Mouse (Mus musculus) midbrain, embryonic 15.5 days (tissue): ENCODE measurements around the gene Trpm2. TPM values are rescaled to one million over a fixed set of nuclear protein-coding genes. Genes with fewer than 3 reads are reported as not detected.
A peak's percentile ranks its signal among the peaks of the same experiment; 100 is the strongest.

Experiments
- ATAC-seq: fragments of 200-750 bp; cut with Nextera tagmentation; replicated peaks from 2 replicates; pipeline ENCODE4 v1.8.0; 2017; ENCODE audit warnings: moderate TSS enrichment
- H3K27ac ChIP-seq: fragments of 300-500 bp; sonication (generic); 2 replicates; pipeline ENCODE4 v1.5.1; 2015; ENCODE audit warnings: mild to moderate bottlenecking, inconsistent platforms
- H3K27me3 ChIP-seq: fragments of 300-500 bp; sonication (generic); replicated peaks from 2 replicates; pipeline ENCODE4 v1.6.1; 2015; ENCODE audit warnings: inconsistent platforms
- H3K36me3 ChIP-seq: fragments of 300-500 bp; sonication (generic); replicated peaks from 2 replicates; pipeline ENCODE4 v1.6.1; 2015; ENCODE audit warnings: inconsistent platforms
- H3K4me1 ChIP-seq: fragments of 300-500 bp; sonication (generic); 2 replicates; pipeline ENCODE4 v1.6.1; 2015; ENCODE audit warnings: inconsistent platforms
- H3K4me2 ChIP-seq: fragments of 300-500 bp; sonication (generic); 2 replicates; pipeline ENCODE4 v1.6.1; 2015; ENCODE audit warnings: inconsistent platforms, mild to moderate bottlenecking, moderate library complexity
- H3K4me3 ChIP-seq: fragments of 300-500 bp; sonication (generic); 2 replicates; pipeline ENCODE4 v1.5.1; 2015; ENCODE audit warnings: mild to moderate bottlenecking, inconsistent platforms
- H3K9ac ChIP-seq: fragments of 300-500 bp; sonication (generic); 2 replicates; pipeline ENCODE4 v1.6.1; 2015; ENCODE audit warnings: mild to moderate bottlenecking, inconsistent platforms
- H3K9me3 ChIP-seq: fragments of 300-500 bp; sonication (generic); 2 replicates; pipeline ENCODE4 v1.6.1; 2016; ENCODE audit warnings: inconsistent platforms
- WGBS: fragments of 180-500 bp; shearing (Covaris S2); methylation state at CpG from one replicate; pipeline ENCODE4 v1.1.7; 2015; ENCODE audit warnings: mixed read lengths; 5-methylcytosine and 5-hydroxymethylcytosine counted together
- polyA plus RNA-seq: library from polyadenylated mRNA; unstranded; fragments of >200 nt; fragmentation: Nextera tagmentation; extraction: Ambion mirVana; gene quantifications from 2 replicates; pipeline ENCODE4 v1.2.1, GENCODE M21; 2015

Trpm2 gene
- polyA plus RNA-seq, 1 experiment from 2014 or later, result 6.1 TPM

- Histone ChIP-seq H3K4me1 (peaks cover 13% of the 10 kb centered on the region; the same call in 1 of the 2 replicates), H3K27me3 (no peaks in the 10 kb centered on the region), H3K27ac (no peak overlapping the region), H3K9me3 (no peaks in the 10 kb centered on the region), H3K9ac (no peak overlapping the region), H3K4me3 (no peak overlapping the region), H3K4me2 (no peak overlapping the region), H3K36me3 (no peaks in the 10 kb centered on the region)
- 53% methylated on average over 5 of the region's 5 CpGs for WGBS
- 0 out of 2 replicates have a peak, but pooled peaks have one; percentile 11 for ATAC-seq
These were observed 74.8 kb downstream of the Trpm2 start for GRCm38 (mm10) chr10:77895562-77895961.

- no peak overlapping the region for H3K4me3 ChIP-seq
- H3K9me3 ChIP-seq, result no peaks in the 10 kb centered on the region; the same call in 1 of the 2 replicates
- H3K4me2 ChIP-seq, result no peak overlapping the region
- no peak overlapping the region for H3K9ac ChIP-seq
- peaks cover 5% of the 10 kb centered on the region; the same call in 1 of the 2 replicates for H3K4me1 ChIP-seq
- H3K27me3 ChIP-seq, result no peaks in the 10 kb centered on the region
- no peak for ATAC-seq
- no peaks in the 10 kb centered on the region for H3K36me3 ChIP-seq
- no peak overlapping the region for H3K27ac ChIP-seq
- WGBS, result 89% methylated on average over 8 of the region's 8 CpGs
These were observed 79.3 kb downstream of the Trpm2 start for GRCm38 (mm10) chr10:77890987-77891565.

- Histone ChIP-seq H3K9me3 (no peaks in the 10 kb centered on the region; the same call in 1 of the 2 replicates), H3K4me3 (no peak overlapping the region)
- 62% methylated on average over 12 of the region's 12 CpGs for WGBS
These were observed 84.2 kb downstream of the Trpm2 start for GRCm38 (mm10) chr10:77886007-77886747.

GRCm38 (mm10) chr10:77882553-77882952, 87.8 kb downstream of the Trpm2 start:
- no peaks in the 10 kb centered on the region for H3K27me3 ChIP-seq
- no peaks in the 10 kb centered on the region for H3K9me3 ChIP-seq
- no peak overlapping the region for H3K4me2 ChIP-seq
- H3K36me3 ChIP-seq, result no peaks in the 10 kb centered on the region
- no peak overlapping the region for H3K9ac ChIP-seq
- H3K4me3 ChIP-seq, result no peak overlapping the region
- WGBS, result 85% methylated on average over 5 of the region's 5 CpGs
- no peak overlapping the region for H3K27ac ChIP-seq
- no peaks in the 10 kb centered on the region for H3K4me1 ChIP-seq
- no peak for ATAC-seq

More at GRCm38 (mm10) chr10:77886007-77886747, 84.2 kb downstream of the Trpm2 start:
- no peaks in the 10 kb centered on the region for H3K36me3 ChIP-seq
- no peak overlapping the region for H3K27ac ChIP-seq
- no peak for ATAC-seq
- no peaks in the 10 kb centered on the region for H3K27me3 ChIP-seq
- H3K4me2 ChIP-seq, result no peak overlapping the region
- H3K9ac ChIP-seq, result no peak overlapping the region
- H3K4me1 ChIP-seq, result no peaks in the 10 kb centered on the region

- Histone ChIP-seq H3K4me2 (no peak overlapping the region), H3K4me1 (no peaks in the 10 kb centered on the region), H3K36me3 (no peaks in the 10 kb centered on the region), H3K9ac (no peak overlapping the region), H3K27ac (no peak overlapping the region), H3K9me3 (no peaks in the 10 kb centered on the region), H3K4me3 (no peak overlapping the region), H3K27me3 (no peaks in the 10 kb centered on the region)
- WGBS, result 88% methylated on average over 3 of the region's 3 CpGs
- no peak for ATAC-seq
These were observed 90.1 kb downstream of the Trpm2 start for GRCm38 (mm10) chr10:77880305-77880704.

GRCm38 (mm10) chr10:77878985-77879384, 91.4 kb downstream of the Trpm2 start:
- H3K36me3 ChIP-seq, result no peaks in the 10 kb centered on the region
- no peaks in the 10 kb centered on the region for H3K27me3 ChIP-seq
- ATAC-seq, result no peak
- H3K27ac ChIP-seq, result no peak overlapping the region
- no peak overlapping the region for H3K4me3 ChIP-seq
- no peak overlapping the region for H3K4me2 ChIP-seq
- 67% methylated on average over 6 of the region's 6 CpGs for WGBS
- H3K9me3 ChIP-seq, result no peaks in the 10 kb centered on the region
- no peak overlapping the region for H3K9ac ChIP-seq
- no peaks in the 10 kb centered on the region for H3K4me1 ChIP-seq

GRCm38 (mm10) chr10:77869651-77870050, 100.7 kb downstream of the Trpm2 start:
- H3K36me3 ChIP-seq, result no peaks in the 10 kb centered on the region
- no peaks in the 10 kb centered on the region for H3K27me3 ChIP-seq
- H3K9ac ChIP-seq, result no peak overlapping the region
- ATAC-seq, result no peak
- no peak overlapping the region for H3K27ac ChIP-seq
- no peaks in the 10 kb centered on the region for H3K4me1 ChIP-seq
- H3K9me3 ChIP-seq, result no peaks in the 10 kb centered on the region
- no peak overlapping the region for H3K4me3 ChIP-seq
- no peak overlapping the region for H3K4me2 ChIP-seq
- 86% methylated on average over 7 of the region's 7 CpGs for WGBS

GRCm38 (mm10) chr10:77867546-77867945, 102.8 kb downstream of the Trpm2 start:
- H3K36me3 ChIP-seq, result no peaks in the 10 kb centered on the region
- H3K4me2 ChIP-seq, result no peak overlapping the region
- H3K27ac ChIP-seq, result no peak overlapping the region
- ATAC-seq, result no peak
- no peaks in the 10 kb centered on the region for H3K4me1 ChIP-seq
- no peaks in the 10 kb centered on the region for H3K27me3 ChIP-seq
- H3K9me3 ChIP-seq, result no peaks in the 10 kb centered on the region
- no peak overlapping the region for H3K4me3 ChIP-seq
- H3K9ac ChIP-seq, result no peak overlapping the region
- 30% methylated on average over 1 of the region's 1 CpGs for WGBS

- H3K9ac ChIP-seq, result no peak overlapping the region
- WGBS, result 42% methylated on average over 11 of the region's 11 CpGs
- H3K36me3 ChIP-seq, result no peaks in the 10 kb centered on the region
These were observed 105.6 kb downstream of the Trpm2 start for GRCm38 (mm10) chr10:77864762-77865143.

GRCm38 (mm10) chr10:77864067-77864761, 106.1 kb downstream of the Trpm2 start:
- Histone ChIP-seq H3K9ac (no peak overlapping the region), H3K36me3 (no peaks in the 10 kb centered on the region), H3K27ac (no peak overlapping the region), H3K4me2 (peak overlapping the region; percentile 31), H3K4me1 (no peaks in the 10 kb centered on the region), H3K4me3 (peak overlapping the region; percentile 22), H3K9me3 (no peaks in the 10 kb centered on the region), H3K27me3 (no peaks in the 10 kb centered on the region)
- ATAC-seq, result peak; percentile 84
- WGBS, result 38% methylated on average over 14 of the region's 14 CpGs

More at GRCm38 (mm10) chr10:77864762-77865143, 105.6 kb downstream of the Trpm2 start:
- Histone ChIP-seq H3K4me1 (no peaks in the 10 kb centered on the region), H3K4me2 (peak overlapping the region; percentile 31), H3K9me3 (no peaks in the 10 kb centered on the region), H3K27ac (no peak overlapping the region), H3K4me3 (peak overlapping the region; percentile 22), H3K27me3 (no peaks in the 10 kb centered on the region)
- peak; percentile 62 for ATAC-seq

GRCm38 (mm10) chr10:77861675-77862074, 108.7 kb downstream of the Trpm2 start, which contains the start of gene Gm3285:
Gm3285 (plus strand) TSS chr10:77861975.
- Histone ChIP-seq H3K27me3 (no peaks in the 10 kb centered on the region), H3K4me2 (no peak within 1 kb of the TSS), H3K4me3 (no peak within 1 kb of the TSS), H3K27ac (no peak within 1 kb of the TSS), H3K9me3 (no peaks in the 10 kb centered on the region), H3K36me3 (no peaks in the 10 kb centered on the region), H3K4me1 (no peaks in the 10 kb centered on the region), H3K9ac (no peak within 1 kb of the TSS)
- no peak for ATAC-seq
- 47% methylated on average over 7 of the region's 7 CpGs for WGBS
